Mouse (Mus musculus): Measurements from ENCODE around the gene Gm28048.

The Gm28048 gene

GRCm38 (mm10) chr11:22989786-22990185 lies 7.9 kb upstream of the Gm28048 start:
- peak; percentile 66 for DNase-seq

- DNase-seq: peak; percentile 74
Observed at GRCm38 (mm10) chr11:22987357-22987756, 5.5 kb upstream of the Gm28048 start.

GRCm38 (mm10) chr11:22985510-22985909 lies 3.6 kb upstream of the Gm28048 start:
- peak; percentile 65 for DNase-seq

- DNase-seq: no peak
Observed at GRCm38 (mm10) chr11:22982846-22983245, 956 bp upstream of the Gm28048 start.

GRCm38 (mm10) chr11:22981543-22981950 lies 343 bp downstream of the Gm28048 start:
- peak; percentile 92 for DNase-seq

- peak; percentile 85 for DNase-seq
Observed at GRCm38 (mm10) chr11:22981041-22981440, 849 bp downstream of the Gm28048 start.

GRCm38 (mm10) chr11:22979221-22979620 lies 2.7 kb downstream of the Gm28048 start:
- peak; percentile 76 for DNase-seq

- DNase-seq: peak; percentile 72
Observed at GRCm38 (mm10) chr11:22978711-22979110, 3.2 kb downstream of the Gm28048 start.

GRCm38 (mm10) chr11:22978215-22978614 lies 3.7 kb downstream of the Gm28048 start:
- peak; percentile 89 for DNase-seq

GRCm38 (mm10) chr11:22973599-22973998 lies 8.3 kb downstream of the Gm28048 start:
- peak; percentile 79 for DNase-seq

- peak; percentile 99 for DNase-seq
Observed at GRCm38 (mm10) chr11:22972746-22973526, 9.0 kb downstream of the Gm28048 start.

- DNase-seq: peak; percentile 98
Observed at GRCm38 (mm10) chr11:22971835-22972709, 9.8 kb downstream of the Gm28048 start, which contains the start of gene Zrsr1. Gene Zrsr1, plus strand, starts transcription at chr11:22972005.

GRCm38 (mm10) chr11:22970546-22970945 lies 11.3 kb downstream of the Gm28048 start:
- peak; percentile 64 for DNase-seq

GRCm38 (mm10) chr11:22969486-22969885 lies 12.4 kb downstream of the Gm28048 start:
- no peak for DNase-seq

- DNase-seq: peak; percentile 87
Observed at GRCm38 (mm10) chr11:22965503-22965902, 16.4 kb downstream of the Gm28048 start.

GRCm38 (mm10) chr11:22964401-22964800 lies 17.5 kb downstream of the Gm28048 start:
- peak; percentile 64 for DNase-seq

- peak; percentile 81 for DNase-seq
Observed at GRCm38 (mm10) chr11:22962101-22962500, 19.8 kb downstream of the Gm28048 start.

GRCm38 (mm10) chr11:22957791-22958374 lies 24.0 kb downstream of the Gm28048 start:
- peak; percentile 51 for DNase-seq

- DNase-seq: peak; percentile 96
Observed at GRCm38 (mm10) chr11:22956830-22957229, 25.1 kb downstream of the Gm28048 start.

GRCm38 (mm10) chr11:22956346-22956745 lies 25.5 kb downstream of the Gm28048 start:
- DNase-seq: peak; percentile 88

GRCm38 (mm10) chr11:22952668-22953067 lies 29.2 kb downstream of the Gm28048 start:
- peak; percentile 75 for DNase-seq

- peak; percentile 34 for DNase-seq
Observed at GRCm38 (mm10) chr11:22950131-22950530, 31.8 kb downstream of the Gm28048 start.

- peak; percentile 88 for DNase-seq
Observed at GRCm38 (mm10) chr11:22949101-22949500, 32.8 kb downstream of the Gm28048 start.
